ENCODE assay signal across 8 mouse cellular contexts in genomic region chr4:141010526-141010925, GRCm38 (mm10). TPM values are rescaled to one million over a fixed set of nuclear protein-coding genes. Genes with fewer than 3 reads are reported as not detected.
DNase-seq lines count a peak whose midpoint lies in the region; ATAC-seq lines count a peak whose summit lies in the region.

No protein-coding gene starts in this region.

- H3K9me3 ChIP-seq in forebrain, embryonic 13.5 days (replicated peaks): peaks cover 5% of the 10 kb centered on the region
- H3K9me3 ChIP-seq in midbrain, embryonic 12.5 days: no peaks in the 10 kb centered on the region

- H3K9ac ChIP-seq in forebrain, embryonic 13.5 days: peak overlapping the region; percentile 94
- H3K9ac ChIP-seq in midbrain, embryonic 12.5 days (replicated peaks): peak overlapping the region; percentile 90

- peak overlapping the region; percentile 88 for H3K4me2 ChIP-seq in forebrain, embryonic 13.5 days
- peak overlapping the region; percentile 80 for H3K4me2 ChIP-seq in midbrain, embryonic 12.5 days (replicated peaks)

- peak overlapping the region; percentile 90 for H3K27ac ChIP-seq in forebrain, embryonic 13.5 days
- peak overlapping the region; percentile 81 for H3K27ac ChIP-seq in midbrain, embryonic 12.5 days (replicated peaks)

- DNase-seq in right cerebral cortex, postnatal 14 days: peak; percentile 47
- no peak for DNase-seq in right cerebral cortex, adult 18-20 months
- peak; percentile 45 for DNase-seq in kidney, postnatal 14 days
- DNase-seq in layer of hippocampus, adult 9-11 months: no peak
- no peak for DNase-seq in left cerebral cortex, adult 11 months (ENCODE audit: low spot score)
- no peak for DNase-seq in right cerebral cortex, postnatal 25 days

- peak; percentile 89 for ATAC-seq in forebrain, embryonic 13.5 days
- ATAC-seq in midbrain, embryonic 12.5 days (ENCODE audit: low FRiP score, low read depth): peak; percentile 82

- WGBS in forebrain, embryonic 13.5 days: under 1% methylated on average over 25 of the region's 26 CpGs
- WGBS in midbrain, embryonic 12.5 days: 0% methylated on average over 26 of the region's 26 CpGs

- H3K4me3 ChIP-seq in forebrain, embryonic 13.5 days: peak overlapping the region; percentile 81
- peak overlapping the region; percentile 69 for H3K4me3 ChIP-seq in midbrain, embryonic 12.5 days

- peaks cover 61% of the 10 kb centered on the region for H3K36me3 ChIP-seq in forebrain, embryonic 13.5 days (ENCODE audit: poor library complexity, severe bottlenecking)
- H3K36me3 ChIP-seq in midbrain, embryonic 12.5 days: peaks cover 52% of the 10 kb centered on the region

- H3K27me3 ChIP-seq in forebrain, embryonic 13.5 days: no peaks in the 10 kb centered on the region
- no peaks in the 10 kb centered on the region for H3K27me3 ChIP-seq in midbrain, embryonic 12.5 days

- H3K4me1 ChIP-seq in forebrain, embryonic 13.5 days: peaks cover 47% of the 10 kb centered on the region
- H3K4me1 ChIP-seq in midbrain, embryonic 12.5 days: peaks cover 26% of the 10 kb centered on the region

RNA-seq across cellular contexts. Expression of gene Mfap2, which starts 0.3 kb away (rescaled TPM):
- polyA plus RNA-seq in forebrain, embryonic 13.5 days (2015; fragmentation: Nextera tagmentation; extraction: Ambion mirVana): 253 and 270 TPM in 2 replicates
- 240 and 287 TPM in 2 replicates for polyA plus RNA-seq in midbrain, embryonic 12.5 days (2016; fragmentation: Nextera tagmentation; extraction: Ambion mirVana)

RNA-seq across cellular contexts. Expression of gene Atp13a2, which starts 23.9 kb away (rescaled TPM):
- 76.9 and 85.9 TPM in 2 replicates for polyA plus RNA-seq in forebrain, embryonic 13.5 days (2015; fragmentation: Nextera tagmentation; extraction: Ambion mirVana)
- polyA plus RNA-seq in midbrain, embryonic 12.5 days (2016; fragmentation: Nextera tagmentation; extraction: Ambion mirVana): 93.4 and 97.2 TPM in 2 replicates

RNA-seq across cellular contexts. Expression of gene Sdhb, which starts 49.5 kb away (rescaled TPM):
- 478 and 480 TPM in 2 replicates for polyA plus RNA-seq in forebrain, embryonic 13.5 days (2015; fragmentation: Nextera tagmentation; extraction: Ambion mirVana)
- polyA plus RNA-seq in midbrain, embryonic 12.5 days (2016; fragmentation: Nextera tagmentation; extraction: Ambion mirVana): 394 and 399 TPM in 2 replicates

RNA-seq across cellular contexts. Expression of gene Crocc, which starts 49.8 kb away (rescaled TPM):
- 7.4 and 7.7 TPM in 2 replicates for polyA plus RNA-seq in forebrain, embryonic 13.5 days (2015; fragmentation: Nextera tagmentation; extraction: Ambion mirVana)
- 14.2 and 15.9 TPM in 2 replicates for polyA plus RNA-seq in midbrain, embryonic 12.5 days (2016; fragmentation: Nextera tagmentation; extraction: Ambion mirVana)

Comparison
In these comparisons a context has a peak if more than half of its experiments do, and no peak if none do; other contexts are left out.
1. DNase-seq: peak in right cerebral cortex, postnatal 14 days (single experiment) and kidney, postnatal 14 days (single experiment); none in right cerebral cortex, adult 18-20 months (single experiment), layer of hippocampus, adult 9-11 months (single experiment), left cerebral cortex, adult 11 months (single experiment) and right cerebral cortex, postnatal 25 days (single experiment).